Mouse (Mus musculus): ENCODE results near the gene Usp46.

The Usp46 gene

GRCm38 (mm10) chr5:73950809-73951648, 117.2 kb downstream of the Usp46 start:
- DNase-seq = no peak

All from cerebellum, adult 11-12 months (tissue).